Mouse (Mus musculus) ES-Bruce4 (cell line): ENCODE results near the gene Rnf146. TPM values are rescaled to one million over a fixed set of nuclear protein-coding genes. Genes with fewer than 3 reads are reported as not detected.

ENCODE experiments used
- H3K27ac ChIP-seq: 2 replicates; pipeline ENCODE4 v1.5.1; 2012; ENCODE audit warnings: low read length, inconsistent platforms; ENCODE audit not compliant: insufficient read depth
- H3K27me3 ChIP-seq: 2 replicates; pipeline ENCODE4 v1.6.1; 2012; ENCODE audit warnings: mild to moderate bottlenecking, low read length, inconsistent platforms; ENCODE audit not compliant: control insufficient read depth, poor library complexity, insufficient read depth, severe bottlenecking
- H3K36me3 ChIP-seq: 2 replicates; pipeline ENCODE4 v1.6.1; 2012; ENCODE audit warnings: inconsistent platforms, mild to moderate bottlenecking, low read length, moderate library complexity; ENCODE audit not compliant: control insufficient read depth, poor library complexity, insufficient read depth, severe bottlenecking
- H3K4me1 ChIP-seq: one replicate; pipeline ENCODE4 v1.8.1; 2011; ENCODE audit warnings: low read length; ENCODE audit not compliant: control insufficient read depth, insufficient read depth
- H3K4me3 ChIP-seq: 2 replicates; pipeline ENCODE4 v1.5.1; 2011; ENCODE audit warnings: low read depth, mild to moderate bottlenecking, low read length
- H3K9ac ChIP-seq: 2 replicates; pipeline ENCODE4 v1.6.1; 2012; ENCODE audit warnings: low read depth, mild to moderate bottlenecking, inconsistent platforms; ENCODE audit not compliant: poor library complexity, severe bottlenecking
- H3K9me3 ChIP-seq: replicated peaks from 2 replicates; pipeline ENCODE4 v1.6.1; 2012; ENCODE audit warnings: mild to moderate bottlenecking, low read length, inconsistent platforms; ENCODE audit not compliant: control insufficient read depth, poor library complexity, insufficient read depth, severe bottlenecking
- CTCF ChIP-seq: IDR thresholded peaks from one replicate; pipeline ENCODE4 v1.8.1; 2011; ENCODE audit warnings: low read depth, low read length
- EP300 ChIP-seq: IDR thresholded peaks from 2 replicates; pipeline ENCODE4 v1.6.1; 2011; ENCODE audit warnings: low read depth, low read length; ENCODE audit not compliant: insufficient read depth
- POLR2A ChIP-seq: IDR thresholded peaks from one replicate; pipeline ENCODE4 v1.8.1; 2011; ENCODE audit warnings: low read length; ENCODE audit not compliant: insufficient read depth
- polyA plus RNA-seq: library from polyadenylated mRNA; stranded (reverse); fragments of >200 nt; gene quantifications from 2 replicates; pipeline ENCODE4 v1.2.4, GENCODE M21; 2011; ENCODE audit warnings: low read depth; ENCODE audit not compliant: missing spikeins, insufficient read depth, insufficient read length

Rnf146 gene
- polyA plus RNA-seq, 1 experiment = 29.1 TPM

- Histone ChIP-seq H3K36me3 (no peaks in the 10 kb centered on the region), H3K9me3 (no peaks in the 10 kb centered on the region), H3K27ac (0 out of 2 replicates have a peak overlapping the region, but pooled peaks have one; percentile 41), H3K4me1 (no peaks in the 10 kb centered on the region), H3K27me3 (no peaks in the 10 kb centered on the region), H3K4me3 (peak overlapping the region; percentile 100), H3K9ac (peak overlapping the region; percentile 94)
- no peak for TF ChIP-seq POLR2A
- no peak for TF ChIP-seq EP300
- TF ChIP-seq CTCF = no peak
Measured at GRCm38 (mm10) chr10:29361095-29361463, 1.2 kb downstream of the Rnf146 start.

- Histone ChIP-seq H3K27ac (no peak overlapping the region), H3K4me1 (no peaks in the 10 kb centered on the region), H3K9me3 (no peaks in the 10 kb centered on the region), H3K4me3 (no peak overlapping the region), H3K9ac (no peak overlapping the region), H3K36me3 (peaks cover 3% of the 10 kb centered on the region), H3K27me3 (no peaks in the 10 kb centered on the region)
- TF ChIP-seq EP300 = no peak
- TF ChIP-seq POLR2A = no peak
- no peak for TF ChIP-seq CTCF
Measured at GRCm38 (mm10) chr10:29354183-29354582, 8.1 kb downstream of the Rnf146 start.

GRCm38 (mm10) chr10:29352575-29352974, 9.7 kb downstream of the Rnf146 start:
- H3K4me3 ChIP-seq = no peak overlapping the region
- no peak for TF ChIP-seq CTCF
- no peak for TF ChIP-seq EP300
- no peak for TF ChIP-seq POLR2A
- H3K36me3 ChIP-seq = peaks cover 4% of the 10 kb centered on the region
- H3K27me3 ChIP-seq = no peaks in the 10 kb centered on the region
- H3K9me3 ChIP-seq = no peaks in the 10 kb centered on the region
- no peaks in the 10 kb centered on the region for H3K4me1 ChIP-seq
- no peak overlapping the region for H3K27ac ChIP-seq
- H3K9ac ChIP-seq = no peak overlapping the region

GRCm38 (mm10) chr10:29351420-29351819, 10.8 kb downstream of the Rnf146 start:
- H3K9ac ChIP-seq = no peak overlapping the region
- H3K4me3 ChIP-seq = no peak overlapping the region
- H3K36me3 ChIP-seq = peaks cover 13% of the 10 kb centered on the region
- TF ChIP-seq POLR2A = no peak
- no peak for TF ChIP-seq EP300
- no peak for TF ChIP-seq CTCF
- H3K27me3 ChIP-seq = no peaks in the 10 kb centered on the region
- no peaks in the 10 kb centered on the region for H3K4me1 ChIP-seq
- H3K9me3 ChIP-seq = no peaks in the 10 kb centered on the region
- no peak overlapping the region for H3K27ac ChIP-seq

GRCm38 (mm10) chr10:29346638-29347037, 15.6 kb downstream of the Rnf146 start:
- no peaks in the 10 kb centered on the region for H3K27me3 ChIP-seq
- H3K4me1 ChIP-seq = no peaks in the 10 kb centered on the region
- no peak overlapping the region for H3K9ac ChIP-seq
- H3K36me3 ChIP-seq = peaks cover 11% of the 10 kb centered on the region
- H3K9me3 ChIP-seq = no peaks in the 10 kb centered on the region
- H3K27ac ChIP-seq = no peak overlapping the region
- no peak overlapping the region for H3K4me3 ChIP-seq
- TF ChIP-seq EP300 (no peak), POLR2A (no peak), CTCF (no peak)

- TF ChIP-seq POLR2A = no peak
- TF ChIP-seq CTCF = no peak
- TF ChIP-seq EP300 = no peak
- Histone ChIP-seq H3K36me3 (peaks cover 11% of the 10 kb centered on the region), H3K4me3 (no peak overlapping the region), H3K27ac (no peak overlapping the region), H3K4me1 (no peaks in the 10 kb centered on the region), H3K9me3 (no peaks in the 10 kb centered on the region), H3K27me3 (no peaks in the 10 kb centered on the region), H3K9ac (no peak overlapping the region)
Measured at GRCm38 (mm10) chr10:29344232-29344631, 18.0 kb downstream of the Rnf146 start.
